Mouse (Mus musculus) small intestine, adult 2 months (tissue): ENCODE results near the gene Kif17.

Experiments
- CTCF ChIP-seq: fragments of 200-500 bp; IDR thresholded peaks from 2 replicates; pipeline ENCODE4 v1.5.1; 2012; ENCODE audit warnings: low read depth, mild to moderate bottlenecking, control low read depth, inconsistent platforms, low read length, moderate library complexity, mixed read lengths; ENCODE audit not compliant: insufficient replicate concordance, insufficient read length; ENCODE audit errors: extremely low read depth
- POLR2A ChIP-seq: fragments of 200-500 bp; IDR thresholded peaks from 2 replicates; pipeline ENCODE4 v1.6.1; 2012; ENCODE audit warnings: low read depth, mild to moderate bottlenecking, control low read depth, inconsistent platforms, low read length, moderate library complexity

- TF ChIP-seq CTCF, result no peak
- TF ChIP-seq POLR2A, result no peak
Observed at GRCm38 (mm10) chr4:138307025-138307424, 56.8 kb downstream of the Kif17 start.
